Mouse (Mus musculus) gastrocnemius, postnatal 4 days (tissue): ENCODE measurements at regions not wholly inside any gene's neighbourhood (a gene's known extent, or its start where the extent isn't known, plus 50 kb on each side); places are given as distances from the start of the nearest gene placed in this dataset.
A peak's percentile ranks its signal among the peaks of the same experiment; 100 is the strongest.

Experiments used
- DNase-seq, 2 experiments: peaks; one replicate each; pipeline ENCODE4 v3.0.0; 2021 to 2022; ENCODE audit warnings: low spot score in 2 of 2, mixed read lengths in 2 of 2

- DNase-seq: no peak
Observed at GRCm38 (mm10) chr1:185832059-185832458, 285.1 kb downstream of the Lyplal1 start.

GRCm38 (mm10) chr1:185834171-185834570 is 282.9 kb downstream of the Lyplal1 start:
- DNase-seq: no peak

GRCm38 (mm10) chr1:185836632-185837281 is 280.4 kb downstream of the Lyplal1 start:
- DNase-seq: no peak

DNA sequence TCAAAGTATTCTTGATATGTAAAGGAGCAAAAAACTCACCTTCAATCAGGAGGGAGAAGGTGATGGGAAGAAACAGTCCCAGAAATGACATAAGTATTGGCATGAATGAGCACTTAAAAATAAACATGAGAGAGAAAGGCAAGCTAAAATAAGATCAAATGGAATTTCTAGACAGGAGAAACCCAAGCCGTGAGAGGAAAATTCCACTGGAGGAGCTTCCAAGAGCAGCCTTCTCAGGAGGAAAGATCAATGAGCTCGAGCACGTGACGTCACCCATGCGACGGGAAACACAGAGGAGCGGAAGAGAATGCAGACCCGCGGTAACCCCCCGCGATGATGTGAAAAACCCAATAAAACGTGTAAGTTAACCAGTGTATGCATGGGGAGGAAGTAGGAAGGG is 274.6 kb downstream of the Lyplal1 start:
- no peak for DNase-seq

DNA sequence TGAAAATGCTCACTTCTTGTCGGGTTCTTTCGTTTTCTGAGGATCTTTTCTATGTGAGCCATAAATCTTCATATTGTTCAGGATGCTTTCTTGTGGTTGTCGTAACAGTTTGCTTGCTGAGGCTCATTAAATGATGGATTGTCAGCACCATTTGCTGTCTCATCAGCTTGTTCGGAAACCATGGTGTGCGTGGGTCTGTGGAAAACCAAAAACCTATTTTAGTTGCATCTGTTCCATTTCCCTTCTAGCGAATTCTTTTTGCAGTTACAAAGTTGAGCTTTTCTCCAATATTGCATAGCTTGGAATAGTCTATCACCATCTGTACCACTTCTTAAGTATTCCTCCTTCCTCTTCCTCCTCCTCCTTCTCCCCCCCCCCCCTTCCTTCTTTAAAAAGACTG is 269.9 kb downstream of the Lyplal1 start:
- DNase-seq: no peak

DNA sequence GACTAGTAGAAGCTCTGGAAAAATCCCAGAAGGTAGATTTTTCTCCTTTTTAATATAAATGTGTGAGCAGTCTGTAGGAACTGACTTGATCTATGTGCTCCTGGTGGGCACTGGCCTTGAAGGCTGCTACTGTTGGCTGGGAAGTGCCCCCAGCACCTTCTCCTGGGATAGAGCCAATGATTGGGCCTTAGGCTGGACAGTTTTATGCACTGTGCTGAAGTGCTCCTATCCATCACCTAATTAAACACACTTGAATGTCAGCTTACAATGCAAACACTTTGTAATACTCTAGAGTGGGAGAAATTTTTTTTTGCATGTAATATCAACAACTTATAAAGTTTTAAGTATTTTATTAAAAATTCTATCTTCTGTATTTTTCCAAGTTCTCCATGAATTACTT is 266.5 kb downstream of the Lyplal1 start:
- no peak for DNase-seq

GRCm38 (mm10) chr1:185851262-185851893 is 265.7 kb downstream of the Lyplal1 start:
- DNase-seq: no peak

- DNase-seq: no peak
Observed at GRCm38 (mm10) chr1:185861692-185862091, 255.4 kb downstream of the Lyplal1 start.

DNA sequence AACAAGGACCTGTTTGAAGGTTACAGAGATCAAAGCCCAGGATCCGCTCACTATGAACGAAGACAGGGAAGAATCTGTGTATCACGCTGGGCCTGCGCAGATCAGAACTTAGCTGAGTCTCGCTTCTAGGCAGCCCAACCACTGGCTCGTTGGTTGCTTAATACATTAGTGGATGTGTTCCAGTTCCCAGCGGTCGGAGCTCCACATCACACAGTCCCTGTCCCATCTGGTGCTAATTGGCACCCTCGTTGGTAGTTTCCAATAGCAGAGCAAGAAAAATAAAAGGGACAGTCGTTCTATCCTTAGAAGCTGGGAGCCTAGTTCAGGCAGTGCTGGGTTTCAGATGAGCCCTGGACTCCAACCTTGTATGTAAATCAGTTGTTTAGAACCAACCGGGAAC is 251.2 kb downstream of the Lyplal1 start:
- DNase-seq: peak in 1 of 2 experiments; percentile 29

- DNase-seq: no peak
Observed at GRCm38 (mm10) chr1:185866612-185867011, 250.5 kb downstream of the Lyplal1 start.

GRCm38 (mm10) chr1:185867018-185867417 is 250.1 kb downstream of the Lyplal1 start:
- no peak for DNase-seq

DNA sequence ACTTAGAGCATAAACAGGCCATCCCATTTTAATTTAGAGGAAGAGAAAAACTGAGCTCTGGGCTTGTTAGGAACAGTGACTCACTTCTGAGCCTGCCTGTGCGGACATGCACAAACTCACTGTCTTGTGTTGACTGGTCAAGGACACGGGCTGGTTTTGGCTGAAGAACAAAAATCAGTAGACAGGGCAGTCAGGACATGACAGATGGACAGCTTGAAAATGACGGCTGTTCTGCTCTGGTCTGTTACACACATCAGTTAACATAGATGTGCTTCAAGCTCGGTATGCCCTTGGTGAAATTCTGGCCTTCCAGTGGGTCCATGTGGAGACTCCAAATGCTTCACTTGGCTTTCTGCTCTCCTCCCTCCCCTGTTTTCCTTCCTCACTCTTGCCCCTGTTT is 248.4 kb downstream of the Lyplal1 start:
- no peak for DNase-seq

- DNase-seq: no peak
Observed at GRCm38 (mm10) chr1:185887031-185887430, 230.1 kb downstream of the Lyplal1 start.

- DNase-seq: no peak
Observed at GRCm38 (mm10) chr1:185891814-185892213, 225.3 kb downstream of the Lyplal1 start.

GRCm38 (mm10) chr1:185893421-185893820 is 223.7 kb downstream of the Lyplal1 start:
- DNase-seq: no peak

- peak in 1 of 2 experiments; percentile 42 for DNase-seq
Observed at GRCm38 (mm10) chr1:185898475-185898874, 218.6 kb downstream of the Lyplal1 start.

GRCm38 (mm10) chr1:185900316-185900715 is 216.8 kb downstream of the Lyplal1 start:
- DNase-seq: no peak

DNA sequence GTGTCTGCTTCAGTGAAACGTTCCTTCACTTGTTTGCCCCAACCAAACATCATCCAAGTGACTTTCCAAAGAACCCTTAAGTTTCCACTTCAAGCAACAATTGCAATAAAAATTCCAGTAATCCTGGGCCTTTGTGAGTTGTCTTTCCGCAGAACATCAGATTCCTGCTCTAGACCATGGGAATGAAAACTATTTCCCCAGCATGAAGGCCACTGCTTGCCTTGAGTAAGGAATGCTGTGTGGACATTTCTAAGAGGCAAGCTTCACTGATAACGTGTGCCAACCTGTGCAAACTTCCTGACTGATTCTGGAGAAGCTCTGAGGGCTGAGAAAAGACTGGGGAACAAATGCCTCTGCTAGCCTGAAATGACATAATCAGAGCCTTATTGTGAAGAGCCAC is 214.7 kb downstream of the Lyplal1 start:
- DNase-seq: no peak

DNA sequence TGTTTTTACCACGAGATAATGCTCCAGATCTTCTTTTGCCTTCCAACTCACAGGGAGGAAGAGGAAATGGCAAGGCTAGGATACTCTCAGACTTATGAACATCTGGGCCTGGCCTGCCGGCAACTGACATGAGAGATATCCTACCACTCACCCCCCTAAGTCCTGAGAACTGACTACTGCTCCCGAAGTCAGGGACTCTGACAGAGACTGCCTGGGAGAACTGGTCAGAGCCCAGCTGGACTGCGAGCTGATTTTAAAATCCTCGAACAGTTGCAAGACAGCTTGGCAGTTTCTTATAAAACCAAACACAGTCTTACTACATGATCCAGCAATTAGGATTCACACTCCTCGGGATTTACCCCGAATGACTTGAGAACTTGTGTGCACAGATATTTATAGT is 211.4 kb downstream of the Lyplal1 start:
- no peak for DNase-seq

- no peak for DNase-seq
Observed at GRCm38 (mm10) chr1:185915579-185915978, 201.5 kb downstream of the Lyplal1 start.

DNA sequence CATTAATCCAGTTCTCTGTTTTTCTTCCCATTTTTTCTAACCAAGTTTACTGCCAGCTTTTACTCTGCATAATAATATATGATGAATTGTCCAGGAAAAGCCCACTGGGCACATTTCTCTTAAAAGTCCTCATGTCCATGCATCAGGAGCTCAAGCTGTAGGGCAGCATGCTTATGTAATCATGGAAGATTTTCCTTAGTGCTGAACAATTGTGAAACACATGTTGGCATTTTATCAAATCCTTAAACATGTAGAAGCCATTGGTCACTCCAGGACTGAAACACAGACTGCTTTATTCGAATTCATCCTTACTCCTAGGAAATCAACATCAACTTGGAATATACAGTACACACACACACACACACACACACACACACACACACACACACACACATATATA is 198.4 kb downstream of the Lyplal1 start:
- DNase-seq: no peak

DNA sequence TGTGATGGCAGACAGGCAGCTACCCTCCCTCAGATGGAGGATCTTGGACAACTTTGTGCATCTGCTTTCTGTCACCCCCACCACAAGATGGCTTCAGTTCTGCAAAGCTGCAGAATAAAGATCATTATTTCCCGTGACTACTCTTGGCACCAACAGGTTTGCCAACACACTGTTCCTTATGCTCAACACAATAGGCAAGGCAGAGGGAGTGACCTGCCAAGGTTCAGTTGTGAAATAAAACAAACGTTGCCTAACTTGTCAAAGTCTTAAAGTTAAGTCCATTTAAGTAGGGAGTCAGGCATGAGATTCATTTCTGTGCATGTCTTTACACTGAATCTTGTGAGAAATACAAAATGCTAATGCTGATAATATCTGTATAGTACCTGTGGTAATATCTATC is 193.4 kb downstream of the Lyplal1 start:
- no peak for DNase-seq

DNA sequence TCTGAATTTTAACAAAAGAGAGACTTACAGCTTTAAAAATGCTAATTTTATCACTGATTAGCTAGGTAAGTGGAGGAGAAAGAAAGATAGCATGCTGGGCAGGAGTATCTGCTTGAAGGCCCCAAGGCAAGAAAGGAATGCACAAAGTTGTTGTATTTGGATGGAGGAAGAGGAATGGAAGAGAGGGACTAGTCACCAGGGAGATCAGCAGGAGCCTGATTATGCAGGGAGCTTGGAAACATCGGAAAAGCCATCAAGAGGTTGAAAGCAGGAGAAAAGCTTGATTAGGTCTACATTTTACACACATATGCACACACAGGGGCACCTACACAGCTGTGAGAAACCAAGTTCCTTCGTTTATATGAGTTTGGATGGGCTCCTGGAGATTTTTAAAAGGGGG is 188.1 kb downstream of the Lyplal1 start:
- no peak for DNase-seq
